ENCODE assay signal across 9 mouse cellular contexts in genomic region chrX:94365381-94365925, GRCm38 (mm10). TPM values are rescaled to one million over a fixed set of nuclear protein-coding genes. Genes with fewer than 3 reads are reported as not detected.
DNase-seq lines count a peak whose midpoint lies in the region; ATAC-seq lines count a peak whose summit lies in the region.
"Had no signal": no experiment of that assay in that cellular context is flagged by ENCODE, and none has a peak within 500 bp of the region (broad histone marks: within the 10 kb centered on the region; RNA-seq: fewer than 3 reads in every experiment).

No protein-coding gene starts in this region.

- 26% methylated on average over 14 of the region's 14 CpGs for WGBS in kidney, embryonic 16.5 days
- WGBS in embryonic facial prominence, embryonic 11.5 days: 15% methylated on average over 14 of the region's 14 CpGs
- 20% methylated on average over 14 of the region's 14 CpGs for WGBS in intestine, embryonic 14.5 days

- no peak for ATAC-seq in kidney, embryonic 16.5 days (ENCODE audit: low FRiP score, low TSS enrichment)
- ATAC-seq in embryonic facial prominence, embryonic 11.5 days (replicated peaks; ENCODE audit: insufficient number of reproducible peaks, low FRiP score, low TSS enrichment, low read depth): no peak
- no peak for ATAC-seq in intestine, embryonic 14.5 days (replicated peaks; ENCODE audit: low FRiP score, low TSS enrichment, low read depth)
- no peak for ATAC-seq in frontal cortex, adult (ENCODE audit: low TSS enrichment)

- H3K9me3 ChIP-seq in kidney, embryonic 16.5 days (ENCODE audit: low read length): no peaks in the 10 kb centered on the region
- H3K9me3 ChIP-seq in embryonic facial prominence, embryonic 11.5 days (replicated peaks; ENCODE audit: control insufficient read depth, low read length): no peaks in the 10 kb centered on the region
- no peaks in the 10 kb centered on the region for H3K9me3 ChIP-seq in intestine, embryonic 14.5 days (ENCODE audit: control insufficient read depth, low read length)

- no peak overlapping the region; the same call in 1 of the 2 replicates for H3K4me3 ChIP-seq in kidney, embryonic 16.5 days (ENCODE audit: low read length)
- no peak overlapping the region for H3K4me3 ChIP-seq in embryonic facial prominence, embryonic 11.5 days (ENCODE audit: low read depth, low read length)
- H3K4me3 ChIP-seq in intestine, embryonic 14.5 days (ENCODE audit: low read depth, low read length): 0 out of 2 replicates have a peak overlapping the region, but pooled peaks have one; percentile 27

- H3K9ac ChIP-seq in kidney, embryonic 16.5 days (replicated peaks; ENCODE audit: low read length): no peak overlapping the region
- H3K9ac ChIP-seq in embryonic facial prominence, embryonic 11.5 days (replicated peaks; ENCODE audit: low read length): no peak overlapping the region
- H3K9ac ChIP-seq in intestine, embryonic 14.5 days (ENCODE audit: low read length): no peak overlapping the region

- no peak overlapping the region for H3K27ac ChIP-seq in kidney, embryonic 16.5 days (ENCODE audit: low read length)
- no peak overlapping the region for H3K27ac ChIP-seq in embryonic facial prominence, embryonic 11.5 days (replicated peaks; ENCODE audit: low read depth, low read length)
- no peak overlapping the region for H3K27ac ChIP-seq in intestine, embryonic 14.5 days (ENCODE audit: low read depth)

- DNase-seq in kidney, postnatal 25 days: no peak
- DNase-seq in embryonic facial prominence, embryonic 11.5 days (ENCODE audit: low spot score): peak; percentile 19
- DNase-seq in intestine, embryonic 14.5 days (ENCODE audit: low spot score): peak; percentile 57
- DNase-seq in natural killer cell, adult 2 months (ENCODE audit: low spot score in 2 of 2): peak; percentile 1
- DNase-seq in gastrocnemius, adult 18-20 months (ENCODE audit: low spot score): no peak
- DNase-seq in adrenal gland, adult 8-10 months: no peak

- peaks cover 60% of the 10 kb centered on the region for H3K27me3 ChIP-seq in kidney, embryonic 16.5 days (ENCODE audit: insufficient read depth, low read length)
- peaks cover 22% of the 10 kb centered on the region for H3K27me3 ChIP-seq in embryonic facial prominence, embryonic 11.5 days (ENCODE audit: control insufficient read depth, insufficient read depth, low read length)
- H3K27me3 ChIP-seq in intestine, embryonic 14.5 days (replicated peaks; ENCODE audit: control insufficient read depth, insufficient read depth, low read length): peaks cover 59% of the 10 kb centered on the region

- H3K36me3 ChIP-seq in kidney, embryonic 16.5 days (ENCODE audit: insufficient read depth, low read length): no peaks in the 10 kb centered on the region
- no peaks in the 10 kb centered on the region for H3K36me3 ChIP-seq in embryonic facial prominence, embryonic 11.5 days (replicated peaks; ENCODE audit: control insufficient read depth, insufficient read depth, low read depth, low read length)
- no peaks in the 10 kb centered on the region for H3K36me3 ChIP-seq in intestine, embryonic 14.5 days (ENCODE audit: control insufficient read depth, insufficient read depth, low read length)

- peaks cover 2% of the 10 kb centered on the region; the same call in 1 of the 2 replicates for H3K4me1 ChIP-seq in kidney, embryonic 16.5 days (ENCODE audit: insufficient read depth, low read length)
- no peaks in the 10 kb centered on the region for H3K4me1 ChIP-seq in embryonic facial prominence, embryonic 11.5 days (ENCODE audit: control insufficient read depth, insufficient read depth, low read length)
- no peaks in the 10 kb centered on the region for H3K4me1 ChIP-seq in intestine, embryonic 14.5 days (replicated peaks; ENCODE audit: control insufficient read depth, insufficient read depth, low read length)

- peak overlapping the region; percentile 55 for H3K4me2 ChIP-seq in kidney, embryonic 16.5 days (replicated peaks; ENCODE audit: low read depth, low read length)
- H3K4me2 ChIP-seq in embryonic facial prominence, embryonic 11.5 days (ENCODE audit: low read depth, low read length): no peak overlapping the region; the same call in 1 of the 2 replicates
- H3K4me2 ChIP-seq in intestine, embryonic 14.5 days (ENCODE audit: low read length): peak overlapping the region; percentile 51

RNA-seq across cellular contexts. Expression of gene Fam90a1b, which starts 1.1 kb away (rescaled TPM):
- not detected in 2 replicates for polyA plus RNA-seq in kidney, embryonic 16.5 days (2015; fragmentation: Nextera tagmentation; extraction: Ambion mirVana)
- 0.07 TPM in 1 of 2 replicates, not detected in the other for polyA plus RNA-seq in embryonic facial prominence, embryonic 11.5 days (2014; fragmentation: Nextera tagmentation; extraction: Ambion mirVana)
- polyA plus RNA-seq in intestine, embryonic 14.5 days (2014; fragmentation: Nextera tagmentation; extraction: Ambion mirVana): 0.12 TPM in 1 of 2 replicates, not detected in the other
- not detected for total RNA-seq in gastrocnemius, adult 18-20 months (2021)
- not detected for total RNA-seq in adrenal gland, adult 8-10 months (2022)
- polyA plus RNA-seq: large intestine, adult 2 months had no signal

RNA-seq across cellular contexts. Expression of gene Apoo, which starts 1.5 kb away (rescaled TPM):
- 91.7 and 105 TPM in 2 replicates for polyA plus RNA-seq in kidney, embryonic 16.5 days (2015; fragmentation: Nextera tagmentation; extraction: Ambion mirVana)
- 116 and 118 TPM in 2 replicates for polyA plus RNA-seq in embryonic facial prominence, embryonic 11.5 days (2014; fragmentation: Nextera tagmentation; extraction: Ambion mirVana)
- 81.8 and 84.8 TPM in 2 replicates for polyA plus RNA-seq in intestine, embryonic 14.5 days (2014; fragmentation: Nextera tagmentation; extraction: Ambion mirVana)
- 100 to 1,000 TPM; 163 to 189 TPM for total RNA-seq in gastrocnemius, adult 18-20 months (2021)
- 10 to 100 TPM; 38.0 to 62.9 (median 52.9) TPM for total RNA-seq in adrenal gland, adult 8-10 months (2022)

Comparison
In these comparisons a context has a peak if more than half of its experiments do, and no peak if none do; other contexts are left out.
1. DNase-seq: peak in embryonic facial prominence, embryonic 11.5 days (single experiment), intestine, embryonic 14.5 days (single experiment) and natural killer cell, adult 2 months (2 of 2); none in kidney, postnatal 25 days (0 of 2), gastrocnemius, adult 18-20 months (single experiment) and adrenal gland, adult 8-10 months (single experiment).